In the genomic region with DNA sequence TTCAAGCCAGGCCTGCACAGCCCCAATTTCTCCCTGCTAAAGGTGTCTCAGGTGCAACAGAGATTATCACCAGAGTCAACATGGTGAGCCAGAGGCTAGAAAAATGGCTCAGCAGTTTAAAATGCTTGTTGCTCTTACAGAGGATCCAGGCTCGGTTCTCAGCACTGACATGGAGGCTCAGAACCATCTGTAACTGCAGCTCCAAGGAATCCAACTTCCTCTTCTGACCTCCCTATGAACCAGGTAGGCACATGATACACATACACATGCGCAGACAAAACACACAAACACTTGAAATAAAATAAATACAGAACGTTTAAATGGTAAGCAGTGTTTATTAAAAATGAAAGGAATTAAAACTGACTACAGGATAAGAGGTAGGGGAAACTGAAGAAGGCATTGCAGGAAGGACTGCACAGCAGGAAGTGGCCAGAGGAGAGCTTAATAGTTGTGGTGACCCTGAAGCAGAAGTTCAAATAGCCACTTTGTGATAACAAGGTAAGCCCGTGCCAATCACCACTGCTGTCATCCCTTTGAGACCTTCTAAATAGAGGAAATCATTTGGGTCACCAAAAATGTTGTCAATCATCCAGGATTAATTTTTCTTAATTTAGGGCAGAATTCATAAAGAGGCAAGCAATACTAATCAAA, we compare ENCODE assay signal across 19 mouse cellular contexts.
"Had no signal": no experiment of that assay in that cellular context is flagged by ENCODE, and none has a peak within 500 bp of the region (broad histone marks: within the 10 kb centered on the region; RNA-seq: fewer than 3 reads in every experiment).

No protein-coding gene starts in this region.

- H3K27ac ChIP-seq: lung, embryonic 15.5 days; midbrain, embryonic 10.5 days; midbrain, embryonic 12.5 days; neural tube, embryonic 13.5 days; neural tube, embryonic 15.5 days; stomach, embryonic 15.5 days; stomach, postnatal 0 days had no signal

- H3K4me2 ChIP-seq: lung, embryonic 15.5 days; midbrain, embryonic 12.5 days; neural tube, embryonic 13.5 days; neural tube, embryonic 15.5 days; stomach, embryonic 15.5 days had no signal

- H3K27me3 ChIP-seq: lung, embryonic 15.5 days; midbrain, embryonic 12.5 days; neural tube, embryonic 13.5 days; neural tube, embryonic 15.5 days; stomach, embryonic 15.5 days had no signal

- H3K36me3 ChIP-seq: lung, embryonic 15.5 days; midbrain, embryonic 10.5 days; midbrain, embryonic 12.5 days; neural tube, embryonic 13.5 days; neural tube, embryonic 15.5 days; stomach, embryonic 15.5 days had no signal

- H3K9me3 ChIP-seq: lung, embryonic 15.5 days; midbrain, embryonic 10.5 days; midbrain, embryonic 12.5 days; neural tube, embryonic 13.5 days; neural tube, embryonic 15.5 days; stomach, embryonic 15.5 days had no signal

- H3K4me1 ChIP-seq: midbrain, embryonic 10.5 days; midbrain, embryonic 12.5 days; neural tube, embryonic 13.5 days; neural tube, embryonic 15.5 days had no signal

- DNase-seq: liver, postnatal 0 days; lung, adult 2 months; lung, postnatal 14 days; lung, postnatal 36 days; midbrain, embryonic 14.5 days; right cerebral cortex, postnatal 14 days; thymus, adult 2 months; thymus, postnatal 25 days; thymus, postnatal 4 days had no signal

- ATAC-seq: liver, postnatal 0 days; lung, postnatal 0 days; midbrain, embryonic 16.5 days had no signal

- H3K9ac ChIP-seq: liver, postnatal 0 days; lung, embryonic 15.5 days; midbrain, embryonic 12.5 days; neural tube, embryonic 13.5 days; neural tube, embryonic 15.5 days; stomach, embryonic 15.5 days had no signal

- H3K4me3 ChIP-seq: lung, embryonic 15.5 days; midbrain, embryonic 10.5 days; midbrain, embryonic 12.5 days; myocyte; neural tube, embryonic 13.5 days; neural tube, embryonic 15.5 days; stomach, embryonic 15.5 days had no signal
